Mouse (Mus musculus) forebrain, embryonic 11.5 days (tissue): Measurements from ENCODE around the gene Pitpnb. TPM values are rescaled to one million over a fixed set of nuclear protein-coding genes. Genes with fewer than 3 reads are reported as not detected.
A peak's percentile ranks its signal among the peaks of the same experiment; 100 is the strongest.

ENCODE experiments used
- ATAC-seq: fragments of 200-750 bp; cut with Nextera tagmentation; replicated peaks from 2 replicates; pipeline ENCODE4 v1.8.0; 2017; ENCODE audit warnings: moderate TSS enrichment; ENCODE audit not compliant: low FRiP score
- DNase-seq: peaks from one replicate; pipeline ENCODE4 v3.0.0-alpha.2; 2017; ENCODE audit warnings: low spot score
- H3K27ac ChIP-seq: fragments of 300-500 bp; sonication (generic); 2 replicates; pipeline ENCODE4 v1.5.1; 2014; ENCODE audit warnings: low read depth, low read length
- H3K27me3 ChIP-seq: fragments of 300-500 bp; sonication (generic); 2 replicates; pipeline ENCODE4 v1.6.1; 2014; ENCODE audit warnings: mild to moderate bottlenecking, low read length, mixed read lengths; ENCODE audit not compliant: control insufficient read depth, insufficient read depth
- H3K36me3 ChIP-seq: fragments of 300-500 bp; sonication (generic); 2 replicates; pipeline ENCODE4 v1.6.1; 2014; ENCODE audit warnings: mild to moderate bottlenecking, low read length, moderate library complexity, mixed read lengths; ENCODE audit not compliant: control insufficient read depth, insufficient read depth
- H3K4me1 ChIP-seq: fragments of 300-500 bp; sonication (generic); replicated peaks from 2 replicates; pipeline ENCODE4 v1.6.1; 2014; ENCODE audit warnings: low read length, mixed read lengths; ENCODE audit not compliant: control insufficient read depth, insufficient read depth
- H3K4me2 ChIP-seq: fragments of 300-500 bp; sonication (generic); 2 replicates; pipeline ENCODE4 v1.6.1; 2014; ENCODE audit warnings: low read depth, mild to moderate bottlenecking, low read length, moderate library complexity, mixed read lengths; ENCODE audit not compliant: severe bottlenecking
- H3K4me3 ChIP-seq: fragments of 300-500 bp; sonication (generic); 2 replicates; pipeline ENCODE4 v1.5.1; 2014; ENCODE audit warnings: low read depth, low read length
- H3K9ac ChIP-seq: fragments of 300-500 bp; sonication (generic); 2 replicates; pipeline ENCODE4 v1.6.1; 2014; ENCODE audit warnings: low read length
- H3K9me3 ChIP-seq: fragments of 300-500 bp; sonication (generic); 2 replicates; pipeline ENCODE4 v1.6.1; 2016; ENCODE audit warnings: low read length, mixed read lengths; ENCODE audit not compliant: control insufficient read depth
- WGBS: fragments of 180-500 bp; shearing (Covaris S2); extraction: QIAGEN DNeasy Blood & Tissue Kit; methylation state at CpG from one replicate; pipeline ENCODE4 v1.1.7; 2014; 5-methylcytosine and 5-hydroxymethylcytosine counted together
- polyA plus RNA-seq: library from polyadenylated mRNA; unstranded; fragments of >200 nt; fragmentation: Nextera tagmentation; extraction: Ambion mirVana; gene quantifications from 2 replicates; pipeline ENCODE4 v1.2.1, GENCODE M21; 2014

The Pitpnb gene
- polyA plus RNA-seq, 1 experiment from 2014 or later: 129 TPM

DNA sequence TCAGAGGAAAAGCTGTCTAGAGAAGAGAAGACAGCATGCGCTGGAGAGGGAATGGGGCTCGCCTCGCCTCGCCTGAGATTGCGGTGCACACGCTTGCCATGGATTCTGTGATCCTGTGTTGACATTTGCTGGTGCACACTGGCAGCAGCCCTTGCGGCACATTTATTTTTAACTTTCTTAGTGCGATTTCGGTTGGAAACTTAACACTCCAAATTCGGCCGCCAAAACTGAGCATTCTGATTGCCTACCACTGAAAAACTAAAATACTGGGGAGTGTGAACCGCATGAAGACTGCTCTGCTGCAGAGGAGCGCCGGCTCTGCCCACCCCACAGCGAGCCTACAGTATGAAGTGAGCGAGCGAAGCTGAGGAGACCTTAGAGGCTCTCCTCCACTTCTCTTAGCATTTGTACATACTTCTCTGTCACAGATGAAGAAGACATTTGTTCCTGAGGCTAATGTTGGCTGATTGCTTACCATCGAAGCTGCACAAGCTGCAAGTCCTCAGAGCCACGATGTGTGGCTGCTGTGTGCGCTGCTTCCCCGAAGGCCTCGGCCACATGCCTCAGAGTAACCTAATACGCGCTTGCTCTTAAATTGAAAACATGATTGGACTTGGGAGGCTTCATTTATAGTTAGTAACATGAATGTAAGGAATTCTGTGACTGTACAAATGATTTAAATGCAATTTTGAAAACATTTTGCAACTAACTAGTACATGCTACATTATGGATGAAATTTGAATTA lies 45.9 kb downstream of the Pitpnb start:
- 90% methylated on average over 24 of the region's 24 CpGs for WGBS
- no peak overlapping the region for H3K27ac ChIP-seq
- no peak overlapping the region for H3K4me2 ChIP-seq
- no peaks in the 10 kb centered on the region for H3K27me3 ChIP-seq
- H3K9me3 ChIP-seq: no peaks in the 10 kb centered on the region
- DNase-seq (no peak), ATAC-seq (no peak)
- no peaks in the 10 kb centered on the region for H3K4me1 ChIP-seq
- H3K4me3 ChIP-seq: no peak overlapping the region
- H3K9ac ChIP-seq: no peak overlapping the region
- peaks cover 13% of the 10 kb centered on the region for H3K36me3 ChIP-seq

DNA sequence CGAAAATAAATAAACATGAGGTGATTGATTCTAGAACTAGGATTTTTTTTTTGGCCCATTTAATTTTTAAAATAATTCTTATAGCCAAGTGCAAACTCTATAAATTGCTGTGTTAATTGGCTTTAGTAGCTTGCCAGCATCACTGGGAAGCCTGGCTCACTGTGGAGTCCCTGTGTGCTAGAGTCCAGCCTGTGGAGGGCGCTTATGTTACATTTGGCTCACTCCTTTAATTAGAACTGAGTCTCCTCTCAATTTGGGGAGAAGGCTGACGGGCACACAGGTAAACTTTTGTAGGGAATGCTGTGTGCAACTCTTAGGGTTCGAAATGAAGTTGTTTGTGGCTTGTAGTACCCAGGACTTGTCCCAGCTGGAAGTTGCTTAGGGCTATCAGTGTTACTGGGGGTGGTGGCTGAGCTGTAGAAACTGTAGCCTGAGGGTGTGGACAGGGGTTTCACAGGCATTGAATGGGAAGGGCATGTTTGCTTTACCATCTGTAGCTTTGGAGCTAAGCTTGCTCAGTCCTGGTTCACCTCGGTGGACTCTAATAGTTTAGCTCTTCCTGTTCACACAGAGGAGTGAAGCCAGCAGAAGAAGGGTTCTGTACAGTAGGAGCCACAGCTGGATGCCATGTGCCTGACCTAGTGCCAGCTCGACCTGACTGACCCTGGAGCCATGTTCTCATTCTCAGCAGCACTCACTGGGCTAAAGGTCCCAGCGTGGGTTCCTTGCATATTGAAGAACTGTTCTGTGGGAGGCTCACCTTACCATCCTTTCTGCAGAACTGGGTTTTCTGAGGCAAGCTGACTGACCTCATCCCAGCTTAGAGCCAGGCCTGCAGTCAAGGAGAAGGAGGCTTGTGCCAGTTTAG lies 47.8 kb downstream of the Pitpnb start:
- H3K9ac ChIP-seq: no peak overlapping the region
- ATAC-seq: no peak
- 78% methylated on average over 7 of the region's 7 CpGs for WGBS

DNA sequence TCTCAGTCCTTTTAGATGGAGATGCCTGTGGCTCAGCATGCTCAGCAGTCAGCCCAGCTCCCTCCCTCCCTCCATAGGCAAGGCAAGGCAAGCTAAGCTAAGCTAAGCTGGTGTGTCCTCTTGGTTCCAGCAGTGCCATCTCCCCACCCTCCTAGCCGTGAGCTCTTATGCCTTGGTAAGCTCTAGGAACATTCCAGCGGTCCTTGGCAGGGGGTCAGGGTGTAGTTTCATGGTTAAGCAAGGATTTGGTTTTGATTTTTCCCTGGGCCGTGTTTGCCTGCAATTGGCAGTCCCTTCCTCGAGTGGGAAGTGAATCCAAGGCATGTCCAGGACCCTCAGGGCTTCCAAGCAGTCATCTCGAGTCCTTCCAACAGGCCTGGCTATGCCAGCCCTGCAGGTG lies 52.8 kb downstream of the Pitpnb start:
- no peak for DNase-seq

More for the DNA sequence above, 47.8 kb downstream of the Pitpnb start:
- no peak for DNase-seq
- H3K27me3 ChIP-seq: no peaks in the 10 kb centered on the region
- H3K4me2 ChIP-seq: no peak overlapping the region
- peaks cover 9% of the 10 kb centered on the region for H3K36me3 ChIP-seq
- H3K9me3 ChIP-seq: no peaks in the 10 kb centered on the region
- H3K4me3 ChIP-seq: no peak overlapping the region
- no peak overlapping the region for H3K27ac ChIP-seq
- no peaks in the 10 kb centered on the region for H3K4me1 ChIP-seq

DNA sequence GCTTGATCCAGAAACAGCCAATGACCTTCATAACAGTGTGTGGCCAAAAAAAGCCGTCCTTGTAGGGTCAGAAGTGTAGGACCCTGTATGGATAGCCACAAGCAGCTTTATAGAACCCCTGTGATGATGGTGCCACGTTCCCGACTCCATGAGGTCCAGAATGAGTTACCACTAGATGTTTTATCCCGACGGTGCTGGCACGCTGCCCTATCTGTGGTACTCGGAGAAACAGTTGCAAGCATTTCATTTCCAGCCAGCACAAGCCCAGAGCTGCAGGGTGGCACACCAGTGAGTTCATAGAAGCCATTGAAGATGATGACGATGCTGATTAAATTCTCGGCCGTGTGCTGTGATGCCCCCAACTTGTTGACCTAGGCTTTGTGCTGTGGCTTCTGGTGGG lies 60.3 kb downstream of the Pitpnb start:
- H3K9me3 ChIP-seq: no peaks in the 10 kb centered on the region
- no peak overlapping the region for H3K9ac ChIP-seq
- ATAC-seq (no peak), DNase-seq (no peak)
- no peak overlapping the region for H3K27ac ChIP-seq
- peaks cover 6% of the 10 kb centered on the region; the same call in 1 of the 2 replicates for H3K36me3 ChIP-seq
- no peak overlapping the region for H3K4me3 ChIP-seq
- WGBS: 89% methylated on average over 10 of the region's 10 CpGs
- H3K4me1 ChIP-seq: peaks cover 24% of the 10 kb centered on the region
- H3K4me2 ChIP-seq: no peak overlapping the region
- no peaks in the 10 kb centered on the region for H3K27me3 ChIP-seq

More for the DNA sequence above, 52.8 kb downstream of the Pitpnb start:
- ATAC-seq: no peak
- Histone ChIP-seq H3K9ac (no peak overlapping the region), H3K4me2 (no peak overlapping the region), H3K27ac (no peak overlapping the region), H3K27me3 (no peaks in the 10 kb centered on the region), H3K4me3 (no peak overlapping the region), H3K4me1 (no peaks in the 10 kb centered on the region), H3K9me3 (no peaks in the 10 kb centered on the region), H3K36me3 (peaks cover 16% of the 10 kb centered on the region)
- 76% methylated on average over 5 of the region's 5 CpGs for WGBS

DNA sequence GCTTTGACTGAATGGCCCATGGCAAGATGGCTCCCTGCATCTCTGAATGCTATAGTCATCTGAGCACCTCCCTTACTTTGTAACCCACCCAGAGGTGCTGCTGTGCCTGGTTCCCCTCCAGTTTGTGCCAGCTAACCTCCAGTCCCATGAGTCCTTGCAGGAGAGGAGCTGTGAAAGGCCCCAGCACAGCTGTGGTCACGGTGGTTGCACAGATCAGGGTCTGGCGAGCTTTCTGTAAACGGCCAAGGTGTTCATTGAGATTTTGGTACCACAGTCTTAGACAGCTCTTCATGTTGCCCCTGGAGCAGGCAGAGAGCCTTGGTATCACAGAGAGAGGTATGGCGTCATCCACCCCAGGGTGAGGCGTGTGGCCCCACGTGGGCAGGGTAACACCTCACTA lies 60.9 kb downstream of the Pitpnb start:
- WGBS: 90% methylated on average over 6 of the region's 6 CpGs

DNA sequence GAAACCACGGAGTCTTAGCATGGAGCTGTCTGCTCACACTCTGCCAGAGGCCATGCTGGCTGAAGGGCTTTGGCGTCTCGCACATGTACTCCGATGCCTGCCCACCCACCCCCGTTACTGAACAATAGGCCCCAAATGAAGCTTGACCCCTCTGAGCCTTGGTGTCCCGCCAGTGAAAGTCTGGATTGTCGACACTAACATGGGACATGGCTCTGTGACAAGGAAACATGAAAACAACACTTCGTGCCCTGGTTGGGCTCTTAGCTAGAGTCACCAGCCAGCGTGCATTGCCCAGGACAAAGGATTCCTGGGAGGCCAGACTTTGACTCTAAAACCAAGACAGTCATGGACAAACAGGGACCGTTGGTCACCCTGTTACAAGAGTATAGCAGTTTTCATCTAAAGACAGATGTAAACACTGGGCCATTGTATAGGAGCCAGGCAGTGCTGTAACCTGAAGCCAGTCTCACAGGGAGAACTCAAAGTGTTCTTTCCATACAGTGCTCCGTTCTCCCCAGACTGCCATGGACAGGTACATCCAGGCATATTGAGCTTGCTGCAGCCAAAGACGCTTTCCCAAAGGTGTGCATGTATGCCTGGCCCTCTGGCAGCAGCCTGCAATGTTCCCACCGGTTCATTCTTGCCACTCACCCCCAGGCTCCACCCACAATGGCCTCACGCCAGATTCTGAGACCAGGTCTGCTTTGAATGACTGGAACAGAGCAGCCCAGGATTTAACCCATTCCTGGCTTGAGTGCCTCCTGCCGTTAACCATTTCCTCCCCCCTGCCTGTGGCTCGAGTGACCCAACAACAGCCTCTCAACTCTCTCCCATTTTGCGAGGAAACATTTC lies 63.0 kb downstream of the Pitpnb start:
- Histone ChIP-seq H3K4me3 (peak overlapping the region; percentile 12), H3K9ac (peak overlapping the region; percentile 33), H3K9me3 (no peaks in the 10 kb centered on the region), H3K27me3 (no peaks in the 10 kb centered on the region), H3K4me1 (peaks cover 25% of the 10 kb centered on the region), H3K4me2 (peak overlapping the region; percentile 50), H3K36me3 (no peaks in the 10 kb centered on the region), H3K27ac (peak overlapping the region; percentile 59)
- DNase-seq (peak; percentile 91), ATAC-seq (peak; percentile 88)
- WGBS: 7% methylated on average over 17 of the region's 17 CpGs

More for the DNA sequence above, 60.9 kb downstream of the Pitpnb start:
- H3K4me1 ChIP-seq: peaks cover 25% of the 10 kb centered on the region
- no peak overlapping the region for H3K4me2 ChIP-seq
- ATAC-seq (no peak), DNase-seq (no peak)
- H3K27me3 ChIP-seq: no peaks in the 10 kb centered on the region
- no peak overlapping the region for H3K4me3 ChIP-seq
- H3K27ac ChIP-seq: no peak overlapping the region
- H3K36me3 ChIP-seq: peaks cover 5% of the 10 kb centered on the region; the same call in 1 of the 2 replicates
- H3K9me3 ChIP-seq: no peaks in the 10 kb centered on the region
- H3K9ac ChIP-seq: no peak overlapping the region

DNA sequence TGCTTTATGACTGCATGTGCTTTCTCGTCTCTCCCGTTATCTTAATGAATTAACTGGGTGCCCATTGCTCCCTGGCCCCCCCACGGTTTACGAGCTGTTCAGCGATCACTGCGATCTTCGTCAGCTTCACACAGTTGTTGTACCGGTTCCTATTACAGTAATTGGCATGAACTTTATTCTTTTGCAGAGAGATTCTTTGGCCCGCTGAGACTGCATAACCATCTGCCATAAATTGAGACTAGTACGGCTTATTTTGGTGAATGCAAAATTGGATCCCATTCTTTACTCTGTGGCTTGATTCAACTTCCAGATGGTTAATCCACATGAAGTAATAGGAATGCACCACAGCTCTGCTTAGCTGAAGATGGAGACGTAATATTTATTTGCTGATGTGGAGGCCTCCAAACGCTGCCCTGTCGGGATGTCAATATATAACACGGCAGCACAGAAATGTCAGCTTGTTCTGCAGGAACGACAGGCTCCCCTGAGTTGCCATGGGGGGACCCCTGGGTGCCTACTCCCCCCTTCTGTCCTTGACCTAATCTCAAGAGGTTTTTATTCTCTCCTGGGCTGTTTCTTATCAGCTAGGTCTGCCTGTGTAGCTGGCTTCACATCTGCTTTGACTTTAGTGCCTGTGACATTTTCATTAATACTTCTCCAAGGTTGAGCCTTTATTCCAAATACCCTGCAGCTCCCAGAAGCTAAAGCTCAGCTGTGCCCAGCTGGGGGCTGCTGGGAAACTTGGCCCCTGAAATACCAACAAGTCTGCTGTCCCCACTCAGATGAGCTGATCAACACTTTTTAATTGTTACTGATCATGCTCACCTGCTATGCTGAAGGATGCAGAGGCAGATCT lies 63.9 kb downstream of the Pitpnb start:
- Histone ChIP-seq H3K9me3 (no peaks in the 10 kb centered on the region), H3K36me3 (no peaks in the 10 kb centered on the region), H3K4me1 (peaks cover 25% of the 10 kb centered on the region), H3K27me3 (no peaks in the 10 kb centered on the region), H3K27ac (no peak overlapping the region), H3K9ac (0 out of 2 replicates have a peak overlapping the region, but pooled peaks have one; percentile 12), H3K4me2 (peak overlapping the region; percentile 50), H3K4me3 (peak overlapping the region; percentile 12)
- no peak for ATAC-seq
- no peak for DNase-seq
- 14% methylated on average over 15 of the region's 15 CpGs for WGBS
